Mouse (Mus musculus) neural tube, embryonic 11.5 days (tissue): ENCODE results near the gene Arhgap30. TPM values are rescaled to one million over a fixed set of nuclear protein-coding genes. Genes with fewer than 3 reads are reported as not detected.

ENCODE experiments used
- ATAC-seq: fragments of 200-750 bp; cut with Nextera tagmentation; 2 replicates; pipeline ENCODE4 v1.8.0; 2017; ENCODE audit warnings: moderate number of reproducible peaks, mild to moderate bottlenecking, moderate TSS enrichment, moderate library complexity; ENCODE audit not compliant: insufficient read depth, low FRiP score, low TSS enrichment
- DNase-seq: peaks from one replicate; pipeline ENCODE4 v3.0.0-alpha.2; 2015; ENCODE audit warnings: low spot score
- H3K27ac ChIP-seq: fragments of 300-500 bp; sonication (generic); 2 replicates; pipeline ENCODE4 v1.5.1; 2014; ENCODE audit warnings: low read depth, mild to moderate bottlenecking, low read length
- H3K27me3 ChIP-seq: fragments of 300-500 bp; sonication (generic); 2 replicates; pipeline ENCODE4 v1.6.1; 2014; ENCODE audit warnings: mild to moderate bottlenecking, low read length, mixed read lengths; ENCODE audit not compliant: control insufficient read depth, insufficient read depth
- H3K36me3 ChIP-seq: fragments of 300-500 bp; sonication (generic); 2 replicates; pipeline ENCODE4 v1.6.1; 2014; ENCODE audit warnings: mild to moderate bottlenecking, low read length, moderate library complexity, mixed read lengths; ENCODE audit not compliant: control insufficient read depth, insufficient read depth
- H3K4me1 ChIP-seq: fragments of 300-500 bp; sonication (generic); 2 replicates; pipeline ENCODE4 v1.6.1; 2014; ENCODE audit warnings: low read length, mixed read lengths; ENCODE audit not compliant: control insufficient read depth, insufficient read depth
- H3K4me2 ChIP-seq: fragments of 300-500 bp; sonication (generic); 2 replicates; pipeline ENCODE4 v1.6.1; 2014; ENCODE audit warnings: low read depth, mild to moderate bottlenecking, moderate library complexity
- H3K4me3 ChIP-seq: fragments of 300-500 bp; sonication (generic); 2 replicates; pipeline ENCODE4 v1.5.1; 2014; ENCODE audit warnings: low read depth, low read length
- H3K9ac ChIP-seq: fragments of 300-500 bp; sonication (generic); 2 replicates; pipeline ENCODE4 v1.6.1; 2014; ENCODE audit warnings: mild to moderate bottlenecking, low read length
- H3K9me3 ChIP-seq: fragments of 300-500 bp; sonication (generic); 2 replicates; pipeline ENCODE4 v1.6.1; 2016; ENCODE audit warnings: low read length; ENCODE audit not compliant: control insufficient read depth
- whole genome bisulfite sequencing: fragments of 180-500 bp; shearing (Covaris S2); extraction: QIAGEN DNeasy Blood & Tissue Kit; methylation state at CpG from one replicate; pipeline ENCODE4 v1.1.7; 2014; 5-methylcytosine and 5-hydroxymethylcytosine counted together
- polyA plus RNA-seq: library from polyadenylated mRNA; unstranded; fragments of >200 nt; fragmentation: Nextera tagmentation; extraction: Ambion mirVana; gene quantifications from 2 replicates; pipeline ENCODE4 v1.2.1, GENCODE M21; 2014

Arhgap30 gene
- polyA plus RNA-seq, 1 experiment from 2014 or later: 0.78 TPM

GRCm38 (mm10) chr1:171412001-171412441 lies 23.3 kb downstream of the Arhgap30 start:
- ATAC-seq (peak; percentile 56), DNase-seq (peak; percentile 68)
- WGBS: 2% methylated on average over 20 of the region's 20 CpGs
- Histone ChIP-seq H3K4me2 (peak overlapping the region; percentile 48), H3K9ac (peak overlapping the region; percentile 85), H3K27me3 (no peaks in the 10 kb centered on the region), H3K36me3 (peaks cover 10% of the 10 kb centered on the region), H3K9me3 (no peaks in the 10 kb centered on the region), H3K4me3 (peak overlapping the region; percentile 71), H3K4me1 (peaks cover 2% of the 10 kb centered on the region; the same call in 1 of the 2 replicates), H3K27ac (peak overlapping the region; percentile 68)

- Histone ChIP-seq H3K9ac (peak overlapping the region; percentile 85), H3K4me2 (peak overlapping the region; percentile 48), H3K27me3 (no peaks in the 10 kb centered on the region), H3K9me3 (no peaks in the 10 kb centered on the region), H3K27ac (peak overlapping the region; percentile 68; the same call in 1 of the 2 replicates), H3K4me1 (peaks cover 2% of the 10 kb centered on the region; the same call in 1 of the 2 replicates), H3K36me3 (peaks cover 10% of the 10 kb centered on the region), H3K4me3 (peak overlapping the region; percentile 71)
- WGBS: 38% methylated on average over 3 of the region's 3 CpGs
- ATAC-seq: peak; percentile 14; the same call in 1 of the 2 replicates
- DNase-seq: no peak
Measured at GRCm38 (mm10) chr1:171412446-171412845, 23.7 kb downstream of the Arhgap30 start.

DNA sequence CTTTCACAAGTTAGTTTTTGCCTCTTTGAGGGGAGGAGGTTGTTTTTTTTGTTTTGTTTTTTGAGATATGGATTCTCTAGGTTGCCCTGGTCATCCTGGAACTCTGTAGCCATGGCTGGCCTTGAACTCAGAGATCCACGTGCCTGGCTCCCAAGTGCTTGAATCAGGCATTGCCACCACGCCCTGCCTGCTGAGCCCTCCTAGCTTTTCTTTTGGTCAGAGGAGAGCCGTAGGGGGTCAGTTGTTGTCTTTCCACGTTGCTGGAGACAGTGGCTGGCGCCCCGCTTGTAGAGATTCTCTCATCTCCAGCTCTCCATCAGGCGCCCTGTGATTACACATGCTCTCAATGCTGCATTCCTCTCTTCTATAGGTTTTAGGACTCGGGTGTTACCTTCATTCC lies 24.9 kb downstream of the Arhgap30 start:
- Histone ChIP-seq H3K4me3 (no peak overlapping the region), H3K9me3 (no peaks in the 10 kb centered on the region), H3K9ac (no peak overlapping the region), H3K36me3 (peaks cover 13% of the 10 kb centered on the region), H3K4me2 (no peak overlapping the region), H3K4me1 (peaks cover 2% of the 10 kb centered on the region; the same call in 1 of the 2 replicates), H3K27me3 (no peaks in the 10 kb centered on the region), H3K27ac (no peak overlapping the region)
- 75% methylated on average over 8 of the region's 8 CpGs for WGBS
- ATAC-seq (no peak), DNase-seq (no peak)

DNA sequence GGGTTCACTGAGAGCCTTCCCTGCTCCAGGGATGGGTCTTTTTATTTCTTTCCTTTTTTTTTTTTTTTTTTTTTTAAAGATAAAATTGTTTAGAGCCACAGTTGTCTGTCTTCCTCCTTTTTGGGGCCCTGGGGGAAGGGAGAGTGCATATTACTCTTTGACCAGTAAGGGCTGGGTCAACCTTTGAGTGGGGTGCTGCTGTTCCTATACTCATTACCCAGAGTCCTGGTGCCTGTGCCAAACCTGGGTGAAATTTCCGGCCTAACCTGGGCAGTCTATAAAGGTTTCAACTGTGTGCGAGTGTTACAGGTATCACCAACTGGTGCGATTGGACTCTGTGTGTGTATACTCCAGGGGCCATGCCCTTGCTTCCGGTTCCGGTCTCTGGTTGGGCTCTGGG lies 29.9 kb downstream of the Arhgap30 start, which contains the start of gene Tstd1:
Gene Tstd1 (plus strand): TSS at position 213 of the 400 bp plus-strand sequence.
- ATAC-seq: no peak
- Histone ChIP-seq H3K9ac (no peak within 1 kb of the TSS), H3K9me3 (no peaks in the 10 kb centered on the region), H3K36me3 (peaks cover 20% of the 10 kb centered on the region), H3K27me3 (no peaks in the 10 kb centered on the region), H3K4me2 (no peak within 1 kb of the TSS), H3K4me1 (peaks cover 2% of the 10 kb centered on the region; the same call in 1 of the 2 replicates), H3K4me3 (no peak within 1 kb of the TSS), H3K27ac (no peak within 1 kb of the TSS)
- WGBS: 92% methylated on average over 5 of the region's 5 CpGs
- no peak for DNase-seq

GRCm38 (mm10) chr1:171419291-171419882 lies 30.6 kb downstream of the Arhgap30 start:
- H3K9ac ChIP-seq: no peak overlapping the region
- H3K36me3 ChIP-seq: peaks cover 20% of the 10 kb centered on the region
- 66% methylated on average over 12 of the region's 12 CpGs for WGBS
- ATAC-seq (0 out of 2 replicates have a peak, but pooled peaks have one; percentile 17), DNase-seq (no peak)
- H3K4me3 ChIP-seq: no peak overlapping the region
- H3K27ac ChIP-seq: no peak overlapping the region
- H3K27me3 ChIP-seq: no peaks in the 10 kb centered on the region
- H3K4me1 ChIP-seq: no peaks in the 10 kb centered on the region
- H3K9me3 ChIP-seq: no peaks in the 10 kb centered on the region
- no peak overlapping the region for H3K4me2 ChIP-seq

GRCm38 (mm10) chr1:171419905-171420304 lies 31.2 kb downstream of the Arhgap30 start:
- Histone ChIP-seq H3K9ac (no peak overlapping the region), H3K27ac (no peak overlapping the region), H3K4me2 (no peak overlapping the region), H3K4me3 (no peak overlapping the region), H3K36me3 (peaks cover 20% of the 10 kb centered on the region), H3K9me3 (no peaks in the 10 kb centered on the region), H3K4me1 (no peaks in the 10 kb centered on the region), H3K27me3 (no peaks in the 10 kb centered on the region)
- ATAC-seq (no peak), DNase-seq (no peak)
- 84% methylated on average over 5 of the region's 5 CpGs for WGBS

GRCm38 (mm10) chr1:171422504-171423095 lies 33.8 kb downstream of the Arhgap30 start:
- Histone ChIP-seq H3K4me3 (no peak overlapping the region), H3K9me3 (no peaks in the 10 kb centered on the region), H3K4me2 (no peak overlapping the region), H3K4me1 (no peaks in the 10 kb centered on the region), H3K36me3 (peaks cover 11% of the 10 kb centered on the region), H3K27me3 (no peaks in the 10 kb centered on the region), H3K9ac (no peak overlapping the region), H3K27ac (no peak overlapping the region)
- WGBS: 90% methylated on average over 8 of the region's 8 CpGs
- ATAC-seq (no peak), DNase-seq (no peak)

- H3K36me3 ChIP-seq: no peaks in the 10 kb centered on the region
- H3K4me2 ChIP-seq: no peak overlapping the region
- H3K9me3 ChIP-seq: no peaks in the 10 kb centered on the region
- no peaks in the 10 kb centered on the region for H3K27me3 ChIP-seq
- no peak overlapping the region for H3K4me3 ChIP-seq
- DNase-seq (no peak), ATAC-seq (no peak)
- 81% methylated on average over 5 of the region's 5 CpGs for WGBS
- no peaks in the 10 kb centered on the region for H3K4me1 ChIP-seq
- no peak overlapping the region for H3K9ac ChIP-seq
- no peak overlapping the region for H3K27ac ChIP-seq
Measured at GRCm38 (mm10) chr1:171424638-171425037, 35.9 kb downstream of the Arhgap30 start.

DNA sequence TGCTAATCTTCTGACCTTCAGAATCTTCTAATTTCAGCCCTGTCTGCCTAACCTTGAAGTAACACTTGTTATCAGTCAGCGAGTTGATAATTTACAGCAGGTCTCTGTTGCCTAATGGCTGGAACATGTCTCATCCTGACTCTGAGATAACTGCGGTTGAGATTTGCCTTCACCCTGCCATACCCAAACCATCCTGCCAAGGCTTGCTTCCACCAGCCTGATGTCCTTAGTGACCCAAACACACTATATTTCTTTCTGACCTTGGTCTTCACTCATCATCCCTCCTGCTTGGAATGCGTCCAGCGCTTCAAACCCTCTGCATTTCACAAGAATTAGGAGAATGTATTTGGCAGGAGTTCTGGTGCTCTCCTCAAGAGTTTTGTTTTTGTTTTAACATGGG lies 36.4 kb downstream of the Arhgap30 start:
- H3K4me3 ChIP-seq: no peak overlapping the region
- H3K9me3 ChIP-seq: no peaks in the 10 kb centered on the region
- no peaks in the 10 kb centered on the region for H3K36me3 ChIP-seq
- H3K27ac ChIP-seq: no peak overlapping the region
- H3K9ac ChIP-seq: no peak overlapping the region
- no peaks in the 10 kb centered on the region for H3K4me1 ChIP-seq
- ATAC-seq (no peak), DNase-seq (no peak)
- H3K4me2 ChIP-seq: no peak overlapping the region
- H3K27me3 ChIP-seq: no peaks in the 10 kb centered on the region
- 87% methylated on average over 4 of the region's 4 CpGs for WGBS
